Mouse (Mus musculus): ENCODE measurements around the gene Ehbp1l1. TPM values are rescaled to one million over a fixed set of nuclear protein-coding genes. Genes with fewer than 3 reads are reported as not detected.

Ehbp1l1 gene
- total RNA-seq, 1 experiment from 2014 or later = 29.8 TPM

DNA sequence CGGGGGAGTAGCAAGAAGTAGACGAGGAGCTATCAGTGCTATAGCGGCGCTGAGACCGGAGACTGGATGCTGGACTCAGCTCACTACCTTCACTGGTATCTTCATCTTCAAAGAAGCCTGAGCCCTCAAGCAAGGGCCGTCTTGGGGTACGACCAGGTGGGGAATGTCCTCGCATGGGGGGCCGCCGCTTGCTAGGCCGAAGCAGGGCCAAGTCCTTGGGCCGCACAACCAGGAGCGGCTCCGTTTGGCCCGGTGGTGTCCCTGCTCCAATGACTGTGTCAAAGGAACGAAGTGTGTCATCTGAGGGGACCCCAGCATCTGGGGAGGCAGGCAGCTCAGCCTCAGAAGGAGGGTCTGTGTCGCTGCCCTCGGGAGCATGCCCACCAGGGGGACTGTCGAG lies 40.7 kb downstream of the Ehbp1l1 start:
- no peak for ATAC-seq (replicated peaks; ENCODE audit: low read depth, poor library complexity, severe bottlenecking)

DNA sequence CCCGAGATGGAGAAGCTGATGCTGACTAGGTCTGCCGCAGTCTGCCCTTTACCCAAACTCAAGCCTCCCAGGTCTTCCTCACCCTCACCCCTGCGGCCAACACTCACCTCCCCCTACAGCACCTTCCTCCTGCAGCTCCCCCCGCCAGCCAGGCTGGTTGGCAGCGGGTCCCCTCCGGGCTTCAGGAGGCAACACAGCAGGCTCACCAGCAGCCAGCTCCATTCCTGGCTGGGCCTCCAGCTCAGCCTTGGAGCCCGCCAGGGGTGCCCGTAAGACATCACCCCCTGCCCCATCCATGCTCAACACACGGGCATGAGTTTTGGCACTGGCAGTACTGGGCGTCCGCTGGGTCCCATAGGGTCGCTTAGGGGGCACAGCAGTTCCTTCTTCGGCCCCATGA lies 41.1 kb downstream of the Ehbp1l1 start:
- no peak for ATAC-seq (replicated peaks; ENCODE audit: low read depth, poor library complexity, severe bottlenecking)

DNA sequence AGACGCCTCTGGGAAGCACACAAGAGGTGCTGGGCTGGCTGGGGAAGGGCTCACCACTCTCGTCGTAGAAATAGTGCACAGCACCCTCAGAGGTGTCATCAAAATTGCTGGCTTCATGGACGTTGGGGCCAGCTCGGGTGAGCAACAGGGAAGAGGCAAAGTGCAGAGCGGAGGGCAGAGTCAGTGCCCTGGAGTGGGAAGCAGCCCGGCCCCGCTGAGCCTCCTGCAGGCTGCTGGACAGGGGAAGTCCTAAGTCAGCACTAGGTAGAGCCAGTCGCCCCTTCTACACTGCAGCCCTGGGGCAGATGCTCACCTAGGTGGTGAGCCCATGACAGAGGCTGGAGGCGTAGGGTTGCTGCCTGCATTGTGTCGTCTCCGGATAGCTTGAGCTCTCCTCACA lies 41.9 kb downstream of the Ehbp1l1 start:
- ATAC-seq (replicated peaks; ENCODE audit: low read depth, poor library complexity, severe bottlenecking) = no peak

- no peak for ATAC-seq (replicated peaks; ENCODE audit: low read depth, poor library complexity, severe bottlenecking)
Observed at GRCm38 (mm10) chr19:5680432-5680831, 45.7 kb downstream of the Ehbp1l1 start.

- ATAC-seq (replicated peaks; ENCODE audit: low read depth, poor library complexity, severe bottlenecking) = no peak
Observed at GRCm38 (mm10) chr19:5668372-5668771, 57.7 kb downstream of the Ehbp1l1 start.

- ATAC-seq (replicated peaks; ENCODE audit: low read depth, poor library complexity, severe bottlenecking) = no peak
Observed at GRCm38 (mm10) chr19:5666386-5666785, 59.7 kb downstream of the Ehbp1l1 start.

- ATAC-seq (replicated peaks; ENCODE audit: low read depth, poor library complexity, severe bottlenecking) = peak; percentile 26
Observed at GRCm38 (mm10) chr19:5665465-5665864, 60.7 kb downstream of the Ehbp1l1 start.

DNA sequence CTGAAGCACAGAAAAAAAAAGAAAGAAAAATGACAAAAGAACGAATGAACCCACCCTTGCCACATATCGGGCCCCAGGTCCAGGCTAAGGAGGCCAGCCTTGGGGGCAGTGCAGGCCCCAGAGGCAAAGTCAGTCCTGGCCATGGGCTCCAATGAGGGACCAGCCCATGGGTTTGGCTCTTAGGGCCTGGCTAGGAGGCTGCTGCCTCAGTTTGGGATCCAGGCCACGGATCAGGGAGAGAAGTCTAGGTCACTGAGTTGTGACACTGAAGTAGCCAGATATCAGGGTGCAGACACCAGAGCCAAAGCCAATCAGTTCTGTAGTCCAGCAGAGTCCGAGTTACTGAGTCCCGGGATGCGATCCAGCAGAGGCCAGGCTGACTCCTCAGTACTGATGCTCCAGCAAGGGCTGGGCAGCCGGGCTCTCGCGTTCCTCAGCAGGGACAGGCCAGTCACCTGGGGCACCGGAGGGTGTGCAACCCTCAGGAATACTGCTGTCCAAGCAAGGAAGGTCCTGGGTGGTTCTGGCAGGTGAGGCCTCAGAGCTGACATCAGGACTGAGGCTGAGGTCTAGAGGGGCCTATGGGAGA lies 61.4 kb downstream of the Ehbp1l1 start:
- ATAC-seq (replicated peaks; ENCODE audit: low read depth, poor library complexity, severe bottlenecking) = no peak

DNA sequence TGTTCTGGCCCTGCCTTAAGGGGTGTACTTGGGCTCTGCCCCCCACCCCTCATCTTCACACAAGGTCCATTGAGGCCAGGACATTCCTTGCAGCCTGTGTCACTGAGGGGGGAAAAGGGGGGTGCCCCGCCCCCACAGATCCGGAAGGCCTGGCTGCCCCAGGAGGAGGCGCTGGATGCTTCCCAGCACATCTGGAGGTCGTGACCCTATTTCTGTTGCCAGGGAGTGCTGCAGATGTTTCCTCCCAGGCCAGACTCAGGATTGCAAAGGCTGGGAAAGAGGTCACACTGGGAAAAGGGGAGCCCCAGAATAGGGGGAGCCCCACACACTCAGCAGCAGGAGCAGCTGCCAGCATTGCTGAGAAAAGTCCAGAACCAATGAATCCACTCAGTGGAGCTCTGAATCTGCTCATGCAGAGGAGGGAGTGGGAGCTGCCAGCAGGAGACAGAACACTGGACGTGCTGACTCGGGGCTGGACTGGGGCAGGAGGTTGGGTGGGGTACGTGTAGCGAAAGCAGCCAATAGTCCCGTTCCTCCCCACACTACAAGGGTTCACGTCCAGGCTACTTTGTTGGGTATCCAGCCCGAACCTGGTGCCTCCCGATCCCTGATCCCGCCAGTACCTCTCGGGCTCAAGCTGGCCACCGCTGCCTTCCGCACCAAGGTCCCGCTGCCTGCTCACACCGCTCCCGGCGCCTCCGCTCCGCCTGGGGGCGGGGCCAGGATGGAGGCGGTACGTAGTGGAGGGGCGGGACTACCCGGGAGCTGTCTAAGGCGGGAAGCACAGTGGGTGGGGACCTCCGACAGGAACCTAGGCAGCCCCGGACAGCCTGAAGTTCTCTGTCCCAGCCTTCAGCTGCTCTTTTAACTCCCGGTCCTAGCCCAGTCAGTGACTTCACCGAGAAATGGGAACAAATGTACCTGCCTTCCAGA lies 62.9 kb downstream of the Ehbp1l1 start, which contains the start of gene Sipa1:
Gene Sipa1 (minus strand): TSS at position 727 of the 933 bp plus-strand sequence.
- peak; percentile 78 for ATAC-seq (replicated peaks; ENCODE audit: low read depth, poor library complexity, severe bottlenecking)

GRCm38 (mm10) chr19:5662310-5662709 lies 63.8 kb downstream of the Ehbp1l1 start:
- no peak for ATAC-seq (replicated peaks; ENCODE audit: low read depth, poor library complexity, severe bottlenecking)

- peak; percentile 39 for ATAC-seq (replicated peaks; ENCODE audit: low read depth, poor library complexity, severe bottlenecking)
Observed at GRCm38 (mm10) chr19:5660942-5661751, 65.0 kb downstream of the Ehbp1l1 start.

Other genes starting within 250 kb of the Ehbp1l1 start
- gene Mus81, start 237.9 kb downstream of the Ehbp1l1 start, total RNA-seq (2017) = 20.7 and 26.9 TPM in 2 replicates
- 940 and 946 TPM in 2 replicates for gene Cfl1, start 235.9 kb downstream of the Ehbp1l1 start, total RNA-seq (2017)
- gene 1700020D05Rik, start 222.5 kb downstream of the Ehbp1l1 start, total RNA-seq (2017) = not detected in 2 replicates
- 1.3 and 2.9 TPM in 2 replicates for gene Snx32, start 215.8 kb downstream of the Ehbp1l1 start, total RNA-seq (2017)
- gene Ovol1, start 165.7 kb downstream of the Ehbp1l1 start, total RNA-seq (2017) = not detected in 2 replicates
- 5.2 and 8.0 TPM in 2 replicates for gene Ap5b1, start 158.3 kb downstream of the Ehbp1l1 start, total RNA-seq (2017)
- 65.1 and 78.4 TPM in 2 replicates for gene Rnaseh2c, start 124.4 kb downstream of the Ehbp1l1 start, total RNA-seq (2017)
- 56.7 and 74.3 TPM in 2 replicates for gene Kat5, start 116.1 kb downstream of the Ehbp1l1 start, total RNA-seq (2017)
- gene Rela, start 88.8 kb downstream of the Ehbp1l1 start, total RNA-seq (2017) = 34.8 and 44.1 TPM in 2 replicates
- 23.0 and 113 TPM in 2 replicates for gene Sipa1, start 62.6 kb downstream of the Ehbp1l1 start, total RNA-seq (2017)
- 18.8 and 21.6 TPM in 2 replicates for gene Map3k11, start 37.6 kb downstream of the Ehbp1l1 start, total RNA-seq (2017)
- gene Pcnx3, start 37.4 kb downstream of the Ehbp1l1 start, total RNA-seq (2017) = 18.0 and 19.8 TPM in 2 replicates
- gene Kcnk7, start 21.9 kb downstream of the Ehbp1l1 start, total RNA-seq (2017) = not detected in 2 replicates
- 17.8 and 35.4 TPM in 2 replicates for gene Fam89b, start 3.3 kb upstream of the Ehbp1l1 start, total RNA-seq (2017)
- gene Ltbp3, start 14.6 kb upstream of the Ehbp1l1 start, total RNA-seq (2017) = 11.9 and 18.1 TPM in 2 replicates
- 23.5 and 30.9 TPM in 2 replicates for gene Scyl1, start 45.1 kb upstream of the Ehbp1l1 start, total RNA-seq (2017)
- gene Frmd8, start 149.0 kb upstream of the Ehbp1l1 start, total RNA-seq (2017) = 21.1 and 26.8 TPM in 2 replicates
- gene Slc25a45, start 151.5 kb upstream of the Ehbp1l1 start, total RNA-seq (2017) = 34.0 and 41.0 TPM in 2 replicates
- 0.34 and 2.8 TPM in 2 replicates for gene Tigd3, start 167.8 kb upstream of the Ehbp1l1 start, total RNA-seq (2017)
- gene Dpf2, start 186.7 kb upstream of the Ehbp1l1 start, total RNA-seq (2017) = 87.4 and 131 TPM in 2 replicates
- not detected in 2 replicates for gene Cdc42ep2, start 198.5 kb upstream of the Ehbp1l1 start, total RNA-seq (2017)
- gene Pola2, start 237.9 kb upstream of the Ehbp1l1 start, total RNA-seq (2017) = 61.2 and 63.5 TPM in 2 replicates

Measured in common myeloid progenitor, adult 5-6 weeks (primary cell).